Mouse (Mus musculus) left cerebral cortex, postnatal 4 days (tissue): ENCODE measurements around the gene Vsig4. TPM values are rescaled to one million over a fixed set of nuclear protein-coding genes. Genes with fewer than 3 reads are reported as not detected.
"Not testable (repeated sequence)": the region's sequence is repeated elsewhere in the genome, so short reads cannot be mapped to it uniquely, and the experiment has no call there.

Experiments used
- DNase-seq: peaks from one replicate; pipeline ENCODE4 v3.0.0-alpha.2; 2022
- intact Hi-C: fragments of 180-260 bp; cut with DNase I; formaldehyde crosslinking; loops from one replicate; pipeline ENCODE4 v1.15.1; 2025
- microRNA-seq: library from miRNA; unstranded; fragments of <30 nt; microRNA quantifications from one replicate; pipeline ENCODE4 v1.2.0, GENCODE M21; 2022
- total RNA-seq, 2 experiments: library from RNA; stranded (reverse); gene quantifications; 2 replicates each; pipeline ENCODE4 v1.2.3; 2021

Vsig4 gene
- not detected for total RNA-seq

DNA sequence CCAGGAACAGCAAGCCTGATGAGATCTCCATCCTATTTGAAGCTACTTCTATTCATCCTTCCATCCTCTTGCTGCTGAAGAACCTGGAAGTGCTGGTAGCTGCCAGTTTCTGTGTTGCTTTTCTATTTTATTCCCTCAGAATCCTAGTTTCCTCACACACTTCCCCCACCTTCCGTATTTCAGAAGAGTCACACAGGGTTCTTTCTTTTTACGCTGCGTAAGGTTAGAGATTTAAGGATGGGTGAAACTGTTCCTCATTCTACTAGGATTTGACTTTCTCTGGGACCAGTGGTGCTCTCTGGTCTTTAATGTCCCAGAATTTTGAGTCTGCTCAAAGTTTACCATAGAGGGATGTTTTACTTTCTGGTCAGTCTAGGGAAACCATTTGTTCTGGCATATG lies at the start of gene Vsig4:
Gene Vsig4 (minus strand): TSS at position 101 of the 400 bp plus-strand sequence.
- intact Hi-C loops, result no loop called here
- DNase-seq, result no peak

DNA sequence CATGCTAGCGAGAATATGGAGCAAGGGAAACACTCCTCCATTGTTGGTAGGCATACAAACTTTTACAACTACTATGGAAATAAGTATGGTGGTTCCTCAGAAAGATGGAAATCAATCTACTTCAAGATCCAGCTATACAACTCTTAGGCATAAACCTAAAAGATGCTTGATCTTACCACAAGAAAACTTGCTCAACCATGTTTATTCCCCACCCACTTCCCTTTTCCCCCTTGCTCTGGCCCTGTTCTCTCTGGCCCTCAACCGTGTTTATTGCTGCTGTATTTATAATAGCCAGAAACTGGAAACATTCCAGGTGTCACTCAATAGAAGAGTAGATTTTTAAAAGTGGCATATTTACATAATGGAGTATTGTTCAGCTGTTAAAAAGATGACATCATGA lies 45.9 kb upstream of the Vsig4 start:
- intact Hi-C loops, result no loop called here
- no peak for DNase-seq

DNA sequence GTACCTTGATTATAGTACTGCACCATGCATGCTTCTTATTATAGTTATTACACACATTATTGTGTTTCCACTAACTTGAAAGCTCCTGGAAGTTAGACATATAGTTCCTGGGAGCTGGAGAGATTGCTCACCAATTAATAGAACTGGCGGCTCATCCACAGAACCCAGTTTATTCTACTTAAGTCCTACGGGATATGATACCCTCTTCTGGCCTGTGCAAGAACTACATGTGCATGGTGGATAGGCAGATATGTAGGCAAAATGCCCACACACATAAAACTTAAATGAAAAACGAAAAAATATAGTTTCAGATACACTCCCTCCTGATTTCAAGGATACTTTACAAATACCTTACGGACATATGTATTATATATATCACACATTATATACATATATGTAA lies 36.5 kb upstream of the Vsig4 start:
- DNase-seq, result no peak
- intact Hi-C loops, result no loop called here

DNA sequence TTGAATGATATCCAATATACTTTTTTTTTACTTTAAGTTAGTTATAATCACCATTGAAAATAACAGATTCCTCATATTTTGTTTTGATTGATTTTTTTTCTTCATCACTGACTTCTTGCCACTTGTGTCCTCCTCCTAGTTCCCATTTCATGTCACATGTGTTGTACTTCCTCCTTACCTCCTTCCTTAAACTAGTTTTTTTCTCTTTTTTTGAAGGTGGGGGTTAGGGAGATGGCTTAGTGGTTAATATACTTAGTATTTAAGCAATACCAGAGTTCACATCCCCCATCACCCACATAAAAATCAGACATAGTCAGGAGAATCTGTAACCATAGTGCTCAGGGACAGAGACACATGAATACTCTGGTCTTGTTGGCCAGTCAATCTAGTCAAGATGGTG lies 36.7 kb downstream of the Vsig4 start:
- intact Hi-C loops, result no loop called here

DNA sequence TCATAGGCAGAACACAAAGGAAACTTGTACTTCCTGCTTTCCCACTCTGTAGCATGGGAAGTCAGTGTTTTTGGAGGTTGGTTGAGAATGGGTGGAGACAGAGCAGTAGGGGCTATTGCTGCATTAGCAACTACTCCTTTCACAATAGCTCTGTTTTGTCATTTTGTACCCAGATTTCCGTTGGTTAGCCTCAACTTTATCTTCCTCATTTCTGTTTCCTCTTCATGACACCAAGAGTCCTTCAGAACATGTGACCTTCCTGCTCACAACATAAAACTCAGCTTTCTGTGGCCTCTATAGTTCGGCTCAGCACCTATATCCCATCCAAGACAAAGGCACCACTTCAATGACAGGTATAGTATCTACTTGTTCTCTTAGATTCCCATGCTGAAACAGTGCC lies 53.6 kb downstream of the Vsig4 start:
- intact Hi-C loops, result no loop called here
- no peak for DNase-seq

More for the DNA sequence above, 36.7 kb downstream of the Vsig4 start:
- DNase-seq, result no peak

DNA sequence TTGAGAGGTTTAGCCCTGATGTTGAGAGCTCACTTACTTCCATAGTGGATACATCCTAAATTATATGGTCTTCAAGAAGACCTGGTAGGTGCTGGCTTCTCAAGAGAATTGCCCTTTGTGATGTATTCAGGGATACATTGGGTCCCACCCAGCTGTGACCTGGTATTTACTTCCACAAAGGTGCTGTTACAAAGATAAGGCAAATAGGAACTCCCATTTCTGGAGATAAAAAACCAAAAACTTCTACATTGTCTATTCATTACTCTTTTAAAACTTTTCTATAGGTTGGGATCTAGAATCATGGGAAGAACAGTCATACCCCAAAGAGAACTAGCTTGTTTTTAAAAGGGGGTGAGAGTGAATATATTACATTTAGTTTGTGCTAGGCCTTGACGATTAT lies 54.2 kb downstream of the Vsig4 start:
- no peak for DNase-seq
- intact Hi-C loops, result no loop called here

DNA sequence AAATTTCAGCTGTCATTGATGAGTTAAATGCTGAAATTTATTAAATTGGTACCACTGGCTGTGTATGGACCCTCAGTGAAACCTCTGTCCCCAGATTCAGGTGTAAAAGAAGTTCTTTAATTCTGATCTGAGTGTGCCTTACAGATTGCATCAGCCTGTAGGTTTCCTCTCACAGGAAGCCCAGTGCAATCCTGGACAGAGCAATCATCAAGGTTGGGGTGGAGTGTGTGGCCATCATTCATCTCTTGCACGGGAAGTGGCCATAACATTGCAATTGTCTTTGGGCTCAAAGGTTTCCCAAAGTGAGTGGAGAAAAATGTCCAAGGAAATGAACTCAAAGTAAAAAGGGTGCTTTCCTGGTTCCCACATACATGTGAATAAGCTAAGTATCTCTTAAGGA lies 57.5 kb downstream of the Vsig4 start:
- intact Hi-C loops, result no loop called here
- DNase-seq, result no peak

DNA sequence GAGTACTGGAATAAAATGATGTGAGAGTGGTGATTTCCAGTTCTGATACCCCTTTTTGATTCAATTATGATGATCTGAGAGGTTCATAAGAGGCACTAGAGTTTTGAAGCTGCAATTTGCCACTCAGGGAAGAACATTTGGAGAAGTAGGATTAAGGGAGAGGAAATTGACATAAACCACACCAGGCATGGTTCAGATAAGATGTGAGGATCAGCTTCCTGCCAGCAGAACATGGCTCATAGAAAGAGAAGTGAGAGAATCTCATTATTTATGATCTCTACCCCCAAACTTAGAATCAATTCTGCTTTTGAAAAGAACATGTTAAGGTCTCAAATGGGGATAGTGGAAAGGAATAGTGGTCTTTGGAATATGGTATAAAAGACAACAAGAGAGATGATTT lies 66.2 kb downstream of the Vsig4 start:
- no peak for DNase-seq
- intact Hi-C loops, result no loop called here

DNA sequence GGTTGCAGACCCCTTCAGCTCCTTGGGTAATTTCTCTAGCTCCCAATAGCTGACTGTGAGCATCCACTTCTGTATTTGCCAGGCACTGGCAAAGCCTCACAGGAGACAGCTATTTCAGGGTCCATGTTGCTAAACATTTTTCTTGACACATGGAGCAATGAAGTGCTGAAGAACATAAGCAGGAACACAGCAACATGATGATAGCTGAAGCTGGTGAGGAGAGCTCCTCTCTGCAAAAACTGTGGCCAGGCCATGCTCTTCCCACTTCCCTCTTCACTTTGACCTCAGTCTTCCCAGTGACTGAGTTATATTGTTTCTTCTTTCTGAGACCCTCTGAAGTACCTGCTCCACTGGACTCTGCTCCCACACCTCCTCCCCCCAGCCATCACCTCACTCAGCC lies 67.8 kb downstream of the Vsig4 start:
- intact Hi-C loops, result no loop called here
- DNase-seq, result no peak

DNA sequence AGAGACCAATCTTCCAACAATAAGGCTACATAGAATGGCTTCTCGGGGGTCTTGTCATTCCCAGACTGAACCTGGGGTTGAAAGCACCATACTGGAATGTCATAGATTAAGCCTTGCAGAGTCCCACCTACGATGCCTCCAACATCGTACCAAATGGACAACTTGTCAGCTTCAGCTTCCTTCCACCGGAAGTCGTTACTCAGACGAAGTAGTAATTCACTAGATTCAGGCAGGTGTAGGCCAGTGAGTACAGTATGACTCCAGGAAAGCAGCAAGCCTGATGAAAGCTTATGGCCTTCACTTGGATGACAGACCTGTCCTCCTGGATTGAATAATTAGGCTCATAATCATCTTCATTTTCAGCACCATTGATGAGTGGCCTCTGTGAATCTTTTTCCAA lies 69.0 kb downstream of the Vsig4 start:
- intact Hi-C loops, result no loop called here
- no peak for DNase-seq

DNA sequence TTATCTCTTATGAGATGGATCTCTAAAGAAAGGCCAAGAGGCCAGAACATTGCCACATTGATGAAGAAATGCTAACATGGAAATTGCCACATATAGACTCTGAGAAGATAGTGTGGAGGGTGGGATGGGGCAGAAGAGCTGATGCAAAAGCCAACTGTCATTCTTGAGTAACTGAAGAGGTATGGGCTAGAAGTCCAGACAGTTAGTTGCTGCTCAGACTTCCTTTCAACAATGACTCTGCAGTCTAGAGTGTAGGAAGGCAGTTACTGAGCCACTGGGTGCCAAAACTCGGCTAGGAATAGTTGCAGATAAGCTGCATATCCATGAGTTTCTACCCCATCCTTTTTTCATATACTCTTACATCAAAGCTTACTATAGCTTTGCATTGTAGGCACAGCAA lies 75.2 kb downstream of the Vsig4 start:
- intact Hi-C loops, result no loop called here
- no peak for DNase-seq

DNA sequence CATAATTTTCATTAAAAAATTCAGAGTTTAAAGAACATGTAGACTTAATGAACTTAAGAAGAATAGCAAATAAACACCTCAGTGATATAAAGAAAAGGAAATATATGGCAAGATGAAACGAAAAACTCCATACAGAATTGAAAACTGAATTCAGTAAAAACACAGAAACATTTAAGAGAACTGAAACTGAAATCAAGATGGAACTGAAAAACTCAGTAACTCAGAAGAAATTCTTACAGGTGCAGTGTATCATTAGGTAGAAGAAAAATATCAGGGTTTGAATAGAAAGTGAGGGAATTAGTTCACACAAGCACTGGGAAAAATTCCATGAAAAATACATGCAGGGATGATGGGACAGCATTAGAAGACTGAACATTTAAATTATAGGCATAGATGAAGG lies 86.4 kb downstream of the Vsig4 start:
- intact Hi-C loops, result no loop called here

DNA sequence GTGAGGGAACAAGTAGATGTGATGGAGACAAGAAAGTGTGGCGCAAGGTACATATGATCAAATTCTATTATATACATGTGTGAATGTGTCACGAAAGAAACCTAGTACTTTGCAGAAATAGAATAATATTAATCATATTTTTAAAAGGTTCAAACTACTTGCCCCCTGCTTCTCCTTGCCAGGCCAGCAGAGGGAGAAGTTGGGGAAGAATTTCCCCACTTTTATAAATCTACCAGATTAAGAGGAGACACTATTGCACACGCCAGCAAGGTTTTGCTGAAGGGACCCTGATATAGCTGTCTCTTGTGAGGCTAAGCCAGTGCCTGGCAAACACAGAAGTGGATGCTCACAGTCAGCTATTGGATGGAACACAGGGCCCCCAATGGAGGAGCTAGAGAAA lies 88.1 kb downstream of the Vsig4 start:
- intact Hi-C loops, result not testable (repeated sequence)

More for the DNA sequence above, 86.4 kb downstream of the Vsig4 start:
- DNase-seq, result no peak

More for the DNA sequence above, 88.1 kb downstream of the Vsig4 start:
- DNase-seq, result not testable (repeated sequence)

Small RNA genes within 50 kb of the gene (microRNA-seq; reads per million reads assigned to microRNA genes)
- gene Mir223, result 22.6 reads per million, percentile 37 among the genes with 10 or more reads in this experiment

Other genes starting within 250 kb of the Vsig4 start
- 10 to 100 TPM; 23.5 to 24.2 TPM for gene Msn, start 197.4 kb downstream of the Vsig4 start, total RNA-seq
- 1 to 10 TPM; 2.5 to 2.7 TPM for gene Heph, start 161.9 kb upstream of the Vsig4 start, total RNA-seq
- gene Hsf3, start 162.9 kb upstream of the Vsig4 start, total RNA-seq, result not detected